Mouse (Mus musculus): ENCODE measurements around the gene Furin.

GRCm38 (mm10) chr7:80398654-80399444 lies 6.4 kb downstream of the Furin start:
- TF ChIP-seq POLR2A (IDR thresholded peaks at IDR 0.05; ENCODE audit: low read depth, low read length) (no peak), CTCF (IDR thresholded peaks at IDR 0.05; ENCODE audit: extremely low read depth, insufficient read length, insufficient replicate concordance, low read depth, low read length) (no peak)

Measured in small intestine, adult 2 months (tissue).